Mouse (Mus musculus) neural tube, embryonic 15.5 days (tissue): ENCODE results near the gene Als2cl. TPM values are rescaled to one million over a fixed set of nuclear protein-coding genes. Genes with fewer than 3 reads are reported as not detected.

Experiments used
- ATAC-seq: fragments of 200-750 bp; cut with Nextera tagmentation; 2 replicates; pipeline ENCODE4 v1.8.0; 2017; ENCODE audit warnings: mild to moderate bottlenecking, moderate TSS enrichment, moderate library complexity; ENCODE audit not compliant: low FRiP score
- H3K27ac ChIP-seq: fragments of 300-500 bp; sonication (generic); replicated peaks from 2 replicates; pipeline ENCODE4 v1.5.1; 2015; ENCODE audit warnings: mild to moderate bottlenecking, inconsistent platforms
- H3K27me3 ChIP-seq: fragments of 300-500 bp; sonication (generic); replicated peaks from 2 replicates; pipeline ENCODE4 v1.6.1; 2015; ENCODE audit warnings: inconsistent platforms
- H3K36me3 ChIP-seq: fragments of 300-500 bp; sonication (generic); 2 replicates; pipeline ENCODE4 v1.6.1; 2015; ENCODE audit warnings: inconsistent platforms
- H3K4me1 ChIP-seq: fragments of 300-500 bp; sonication (generic); 2 replicates; pipeline ENCODE4 v1.6.1; 2015; ENCODE audit warnings: inconsistent platforms
- H3K4me2 ChIP-seq: fragments of 300-500 bp; sonication (generic); 2 replicates; pipeline ENCODE4 v1.6.1; 2015; ENCODE audit warnings: inconsistent platforms, mild to moderate bottlenecking, moderate library complexity
- H3K4me3 ChIP-seq: fragments of 300-500 bp; sonication (generic); replicated peaks from 2 replicates; pipeline ENCODE4 v1.5.1; 2015; ENCODE audit warnings: mild to moderate bottlenecking, inconsistent platforms
- H3K9ac ChIP-seq: fragments of 300-500 bp; sonication (generic); replicated peaks from 2 replicates; pipeline ENCODE4 v1.6.1; 2015; ENCODE audit warnings: mild to moderate bottlenecking, inconsistent platforms
- H3K9me3 ChIP-seq: fragments of 300-500 bp; sonication (generic); replicated peaks from 2 replicates; pipeline ENCODE4 v1.6.1; 2016; ENCODE audit warnings: inconsistent platforms
- WGBS: fragments of 180-500 bp; shearing (Covaris S2); methylation state at CpG from one replicate; pipeline ENCODE4 v1.1.7; 2015; ENCODE audit warnings: mixed read lengths; 5-methylcytosine and 5-hydroxymethylcytosine counted together
- polyA plus RNA-seq: library from polyadenylated mRNA; unstranded; fragments of >200 nt; fragmentation: Nextera tagmentation; extraction: Ambion mirVana; gene quantifications from 2 replicates; pipeline ENCODE4 v1.2.1, GENCODE M21; 2015

Als2cl gene
- polyA plus RNA-seq, 1 experiment from 2014 or later: 3.2 TPM

DNA sequence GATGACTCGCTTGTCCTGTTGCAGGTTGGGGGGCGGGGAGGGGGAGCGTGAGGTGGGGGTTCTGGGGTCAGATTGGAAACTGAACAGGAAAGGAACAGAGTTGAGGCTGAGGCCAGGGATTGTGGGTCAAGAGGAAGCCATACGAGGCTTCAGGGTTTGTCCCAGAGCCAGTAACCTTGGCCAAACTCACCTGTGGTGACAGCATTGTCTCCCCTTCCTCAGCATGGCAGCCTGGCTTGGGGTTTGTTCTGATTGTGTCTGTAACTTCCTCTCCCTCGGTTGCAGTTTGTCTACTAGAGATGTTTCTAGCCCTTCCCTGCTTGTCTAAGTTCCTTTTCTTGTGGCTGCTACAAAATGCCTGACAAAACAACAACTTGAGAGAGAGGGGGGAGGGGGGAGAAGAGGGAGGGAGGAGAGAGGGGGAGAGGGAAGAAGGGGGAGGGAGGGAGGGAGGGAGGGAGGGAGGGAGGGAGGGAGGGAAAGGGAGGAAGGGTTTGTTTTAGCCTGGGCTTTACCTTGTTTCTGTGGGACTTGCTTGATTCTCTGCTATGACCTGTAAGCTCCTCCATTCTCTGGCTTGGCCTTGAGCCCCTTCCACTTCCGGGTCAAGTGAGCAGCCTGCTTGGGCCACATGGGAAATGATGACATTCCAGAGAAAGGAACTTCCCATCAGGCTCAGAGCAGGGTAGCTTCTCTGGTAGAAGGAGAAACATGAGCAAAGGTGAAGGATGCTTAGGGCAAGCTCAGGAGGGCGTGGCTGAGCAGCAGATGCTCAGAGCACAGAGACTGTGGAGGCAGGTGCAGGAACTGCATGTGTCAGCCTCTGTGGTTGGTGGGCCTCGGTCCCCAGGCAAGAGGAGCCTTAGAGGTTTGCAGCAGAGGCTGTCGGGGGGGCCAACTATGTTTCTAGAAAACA, 8.0 kb downstream of the Als2cl start:
- H3K27me3 ChIP-seq: no peaks in the 10 kb centered on the region
- no peak overlapping the region for H3K4me3 ChIP-seq
- H3K27ac ChIP-seq: no peak overlapping the region
- H3K4me2 ChIP-seq: no peak overlapping the region
- no peaks in the 10 kb centered on the region for H3K9me3 ChIP-seq
- no peak overlapping the region for H3K9ac ChIP-seq
- no peaks in the 10 kb centered on the region for H3K4me1 ChIP-seq
- no peaks in the 10 kb centered on the region for H3K36me3 ChIP-seq
- 72% methylated on average over 9 of the region's 9 CpGs for WGBS
- no peak for ATAC-seq

DNA sequence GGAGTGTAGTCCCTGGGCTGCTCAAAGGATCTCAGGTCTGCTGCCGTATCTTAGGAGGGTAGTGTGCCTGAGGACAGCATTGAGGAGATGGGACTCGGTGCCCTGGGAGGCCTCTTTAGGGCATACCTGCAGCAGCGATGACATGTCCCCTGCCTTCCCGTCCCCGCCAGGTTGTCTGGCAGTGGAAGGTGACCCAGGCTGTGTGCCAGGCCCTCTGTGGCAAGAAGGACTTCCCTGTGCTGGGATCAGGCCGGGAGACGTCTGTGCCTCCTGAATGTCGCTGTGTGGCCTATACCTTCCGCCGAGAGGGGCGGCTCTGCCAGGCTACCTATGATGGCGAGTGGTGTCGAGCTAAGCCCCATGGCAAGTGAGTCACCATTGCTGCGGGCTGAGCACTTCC, 9.3 kb downstream of the Als2cl start:
- Histone ChIP-seq H3K4me1 (no peaks in the 10 kb centered on the region), H3K27me3 (no peaks in the 10 kb centered on the region), H3K4me2 (no peak overlapping the region), H3K36me3 (no peaks in the 10 kb centered on the region), H3K27ac (no peak overlapping the region), H3K4me3 (no peak overlapping the region), H3K9ac (no peak overlapping the region), H3K9me3 (no peaks in the 10 kb centered on the region)
- WGBS: 94% methylated on average over 14 of the region's 14 CpGs
- no peak for ATAC-seq

DNA sequence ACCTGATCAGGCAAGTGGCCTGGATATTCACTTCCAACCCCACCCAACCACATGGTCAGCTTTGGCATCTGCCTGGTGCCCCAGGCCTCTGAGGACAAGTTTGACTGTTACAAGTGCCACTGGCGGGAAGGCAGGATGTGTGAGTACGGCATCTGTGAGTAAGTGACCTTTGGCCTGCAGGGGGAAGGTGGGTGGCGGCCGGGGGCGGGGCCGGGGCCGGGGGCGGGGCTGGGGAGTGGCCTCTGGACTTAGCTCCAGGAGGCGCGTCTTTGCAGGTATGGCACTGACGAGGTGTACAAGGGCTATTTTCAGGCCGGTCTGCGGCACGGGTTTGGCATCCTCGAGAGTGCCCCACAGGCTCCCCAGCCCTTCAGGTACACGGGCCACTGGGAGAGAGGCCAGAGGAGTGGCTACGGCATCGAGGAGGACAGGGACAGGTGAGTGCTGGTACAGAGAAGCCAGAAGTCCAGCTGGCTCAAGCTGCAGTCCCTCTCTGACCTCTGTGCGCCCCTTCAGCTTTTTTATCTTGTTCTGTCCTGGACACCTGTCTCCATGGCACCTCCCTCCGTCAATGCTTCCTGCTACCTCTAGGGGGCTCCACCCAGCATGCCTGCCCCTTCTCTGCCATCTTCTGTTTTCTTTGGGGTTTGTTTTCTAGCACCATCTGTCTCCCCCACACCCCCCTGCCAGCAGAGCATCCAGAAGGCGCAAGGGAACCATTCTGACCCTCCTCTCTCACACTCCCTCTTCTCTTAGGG, 10.5 kb downstream of the Als2cl start:
- H3K27ac ChIP-seq: no peak overlapping the region
- H3K36me3 ChIP-seq: no peaks in the 10 kb centered on the region
- no peak overlapping the region for H3K4me2 ChIP-seq
- H3K9me3 ChIP-seq: no peaks in the 10 kb centered on the region
- ATAC-seq: no peak
- no peak overlapping the region for H3K9ac ChIP-seq
- 16% methylated on average over 21 of the region's 21 CpGs for WGBS
- no peak overlapping the region for H3K4me3 ChIP-seq
- H3K27me3 ChIP-seq: no peaks in the 10 kb centered on the region
- H3K4me1 ChIP-seq: no peaks in the 10 kb centered on the region

DNA sequence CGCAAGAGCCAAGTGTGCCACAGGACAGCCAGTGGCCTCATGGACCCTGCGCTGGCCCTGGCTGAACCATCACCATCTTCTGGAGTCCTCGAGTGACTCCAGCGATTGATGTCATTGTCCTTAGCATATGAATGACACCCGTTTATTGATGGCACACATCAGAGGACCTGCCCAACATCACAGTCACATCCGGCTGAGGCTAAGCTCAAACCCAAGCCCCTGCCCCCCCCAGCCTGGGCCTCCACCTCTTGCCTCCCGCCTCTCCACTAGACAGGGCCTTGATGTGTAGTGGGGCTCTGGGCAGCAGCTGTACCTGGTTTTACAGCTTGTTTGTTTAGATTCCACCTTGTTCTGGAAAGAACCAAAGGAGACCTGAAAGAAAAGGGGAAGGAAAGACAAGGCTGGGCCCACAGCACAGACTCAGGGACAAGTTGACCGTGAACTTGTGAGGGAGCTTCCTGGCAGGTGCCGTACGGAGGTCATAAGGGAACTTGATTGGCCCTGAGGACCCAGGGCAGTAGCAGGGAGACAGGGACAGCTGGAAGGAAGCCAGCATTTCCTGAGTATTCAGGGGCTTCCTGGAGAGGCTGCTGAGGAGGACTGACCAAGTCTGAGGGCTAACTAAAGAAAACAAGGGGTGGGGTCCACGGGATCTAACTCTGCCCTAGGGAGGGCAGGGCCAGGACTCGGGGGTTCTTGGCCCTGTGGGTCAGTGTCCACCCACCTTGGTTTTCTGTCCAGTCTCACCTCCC, 11.6 kb downstream of the Als2cl start:
- Histone ChIP-seq H3K36me3 (no peaks in the 10 kb centered on the region), H3K4me1 (peaks cover 8% of the 10 kb centered on the region), H3K27ac (no peak overlapping the region), H3K9me3 (no peaks in the 10 kb centered on the region), H3K9ac (no peak overlapping the region), H3K27me3 (no peaks in the 10 kb centered on the region), H3K4me2 (no peak overlapping the region), H3K4me3 (no peak overlapping the region)
- no peak for ATAC-seq
- 77% methylated on average over 12 of the region's 12 CpGs for WGBS

DNA sequence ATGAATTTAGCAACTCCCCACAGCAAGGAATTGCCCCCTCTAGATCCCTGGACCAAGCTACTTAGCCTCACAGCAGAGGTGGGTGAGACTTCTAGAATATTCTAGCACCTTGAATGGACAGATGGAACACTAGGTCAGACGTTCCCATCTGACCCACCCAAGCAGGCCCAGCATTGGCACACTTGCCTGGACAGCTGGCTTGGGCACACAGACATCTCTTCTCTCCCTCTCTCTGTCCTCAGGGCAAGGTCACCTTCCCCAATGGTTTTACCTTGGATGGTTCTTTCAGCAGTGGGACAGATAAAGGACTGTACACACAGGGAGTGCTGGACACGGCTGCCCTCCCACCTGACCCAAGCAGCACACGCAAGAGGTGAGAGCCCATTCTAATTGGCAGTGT, 12.9 kb downstream of the Als2cl start:
- 82% methylated on average over 3 of the region's 3 CpGs for WGBS

DNA sequence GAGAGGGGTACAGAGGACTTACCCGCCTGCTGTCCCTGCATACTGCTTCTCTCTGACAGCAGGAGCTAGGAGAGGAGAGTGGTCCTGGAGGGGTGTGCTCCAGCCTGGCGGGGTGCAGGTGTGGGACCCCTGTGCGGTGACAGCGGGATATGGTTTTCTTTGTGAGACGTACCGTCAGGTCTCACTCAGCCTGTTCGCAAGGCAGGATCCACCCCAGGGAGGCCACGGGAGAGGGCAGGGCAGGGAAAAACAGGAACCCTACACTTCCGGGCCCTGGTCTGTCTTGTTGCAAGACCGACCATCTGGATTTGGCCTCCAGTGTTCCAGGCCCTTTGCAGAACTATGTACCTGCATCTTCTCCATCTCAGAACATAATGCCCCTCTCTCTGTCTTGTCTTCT, 13.8 kb downstream of the Als2cl start:
- H3K4me1 ChIP-seq: peaks cover 12% of the 10 kb centered on the region
- no peaks in the 10 kb centered on the region for H3K9me3 ChIP-seq
- no peak overlapping the region for H3K27ac ChIP-seq
- no peaks in the 10 kb centered on the region for H3K27me3 ChIP-seq
- H3K9ac ChIP-seq: no peak overlapping the region
- no peaks in the 10 kb centered on the region for H3K36me3 ChIP-seq
- WGBS: 71% methylated on average over 10 of the region's 10 CpGs
- H3K4me3 ChIP-seq: no peak overlapping the region
- ATAC-seq: no peak
- no peak overlapping the region for H3K4me2 ChIP-seq

More for the DNA sequence above, 12.9 kb downstream of the Als2cl start:
- H3K4me3 ChIP-seq: no peak overlapping the region
- no peak overlapping the region for H3K9ac ChIP-seq
- H3K4me2 ChIP-seq: no peak overlapping the region
- H3K27ac ChIP-seq: no peak overlapping the region
- H3K4me1 ChIP-seq: peaks cover 12% of the 10 kb centered on the region
- no peaks in the 10 kb centered on the region for H3K27me3 ChIP-seq
- no peaks in the 10 kb centered on the region for H3K36me3 ChIP-seq
- ATAC-seq: no peak
- no peaks in the 10 kb centered on the region for H3K9me3 ChIP-seq

DNA sequence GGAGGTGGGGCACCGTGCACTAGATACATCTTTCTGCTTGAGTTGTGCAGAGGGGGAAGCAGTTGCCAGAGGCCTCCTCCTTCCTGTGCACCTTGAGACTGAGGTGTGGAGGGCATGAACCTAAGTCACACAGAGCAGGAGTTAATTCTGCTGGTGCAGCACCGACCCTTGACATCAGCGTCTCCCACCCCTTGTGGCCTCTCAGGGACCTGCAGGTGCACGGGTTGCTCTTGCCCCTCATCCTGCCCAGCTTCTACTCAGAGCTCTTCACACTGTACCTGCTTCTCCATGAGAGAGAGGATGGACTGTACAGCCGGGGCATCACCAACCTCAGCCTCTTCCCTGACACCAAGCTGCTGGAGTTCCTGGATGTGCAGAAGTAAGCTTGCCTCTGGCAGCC, 15.8 kb downstream of the Als2cl start:
- Histone ChIP-seq H3K4me1 (peaks cover 12% of the 10 kb centered on the region), H3K4me2 (peak overlapping the region; percentile 39; the same call in 1 of the 2 replicates), H3K9ac (no peak overlapping the region), H3K36me3 (no peaks in the 10 kb centered on the region), H3K4me3 (no peak overlapping the region), H3K9me3 (no peaks in the 10 kb centered on the region), H3K27me3 (no peaks in the 10 kb centered on the region), H3K27ac (no peak overlapping the region)
- 48% methylated on average over 5 of the region's 5 CpGs for WGBS
- ATAC-seq: no peak

DNA sequence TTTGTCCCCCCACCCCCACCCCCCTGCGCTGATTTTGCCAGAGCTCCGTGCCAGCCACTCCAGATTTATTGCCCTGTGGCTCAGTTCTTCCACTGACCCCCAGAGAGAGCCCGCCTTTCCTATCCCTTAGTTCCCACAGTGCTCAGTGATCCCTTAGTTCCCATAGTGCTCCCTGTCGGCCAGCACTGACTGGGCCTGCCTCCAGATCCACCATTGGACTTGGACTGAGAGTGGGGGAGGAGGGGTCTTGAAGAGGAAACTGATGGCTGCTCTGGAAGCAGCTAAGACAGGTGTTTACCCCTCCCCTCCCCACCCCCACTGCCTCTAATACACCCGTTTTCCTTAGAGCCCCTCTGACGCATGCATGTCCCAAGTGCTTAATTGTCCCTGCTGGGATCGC, 16.3 kb downstream of the Als2cl start:
- peak overlapping the region; percentile 39 for H3K4me2 ChIP-seq
- no peaks in the 10 kb centered on the region for H3K27me3 ChIP-seq
- H3K36me3 ChIP-seq: no peaks in the 10 kb centered on the region
- no peaks in the 10 kb centered on the region for H3K9me3 ChIP-seq
- H3K4me3 ChIP-seq: no peak overlapping the region
- H3K4me1 ChIP-seq: peaks cover 12% of the 10 kb centered on the region
- 10% methylated on average over 7 of the region's 7 CpGs for WGBS
- peak; percentile 68; the same call in 1 of the 2 replicates for ATAC-seq
- no peak overlapping the region for H3K27ac ChIP-seq
- no peak overlapping the region for H3K9ac ChIP-seq

DNA sequence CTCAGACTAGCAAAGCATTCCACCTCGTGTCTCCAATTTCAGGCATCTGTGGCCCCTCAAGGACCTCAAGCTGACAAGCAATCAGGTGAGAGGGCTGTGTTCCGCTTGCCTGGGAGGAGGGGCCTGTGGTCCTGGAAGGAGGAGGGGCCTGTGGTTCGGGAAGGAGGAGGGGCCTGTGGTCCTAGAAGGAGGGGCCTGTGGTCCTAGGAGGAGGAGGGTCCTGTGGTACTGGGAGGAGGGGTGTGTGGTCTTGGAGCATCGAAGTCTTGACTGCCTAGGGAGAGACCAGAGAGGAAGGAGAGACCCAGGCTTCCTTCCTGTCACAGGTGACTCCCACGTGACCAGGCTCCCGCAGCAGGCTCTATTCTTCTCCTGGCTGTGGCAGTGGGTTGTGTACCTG, 16.9 kb downstream of the Als2cl start:
- WGBS: 15% methylated on average over 6 of the region's 6 CpGs
- Histone ChIP-seq H3K4me3 (no peak overlapping the region), H3K27me3 (no peaks in the 10 kb centered on the region), H3K9ac (no peak overlapping the region), H3K4me1 (peaks cover 12% of the 10 kb centered on the region), H3K36me3 (no peaks in the 10 kb centered on the region), H3K4me2 (peak overlapping the region; percentile 39), H3K27ac (no peak overlapping the region), H3K9me3 (no peaks in the 10 kb centered on the region)
- peak; percentile 71 for ATAC-seq

DNA sequence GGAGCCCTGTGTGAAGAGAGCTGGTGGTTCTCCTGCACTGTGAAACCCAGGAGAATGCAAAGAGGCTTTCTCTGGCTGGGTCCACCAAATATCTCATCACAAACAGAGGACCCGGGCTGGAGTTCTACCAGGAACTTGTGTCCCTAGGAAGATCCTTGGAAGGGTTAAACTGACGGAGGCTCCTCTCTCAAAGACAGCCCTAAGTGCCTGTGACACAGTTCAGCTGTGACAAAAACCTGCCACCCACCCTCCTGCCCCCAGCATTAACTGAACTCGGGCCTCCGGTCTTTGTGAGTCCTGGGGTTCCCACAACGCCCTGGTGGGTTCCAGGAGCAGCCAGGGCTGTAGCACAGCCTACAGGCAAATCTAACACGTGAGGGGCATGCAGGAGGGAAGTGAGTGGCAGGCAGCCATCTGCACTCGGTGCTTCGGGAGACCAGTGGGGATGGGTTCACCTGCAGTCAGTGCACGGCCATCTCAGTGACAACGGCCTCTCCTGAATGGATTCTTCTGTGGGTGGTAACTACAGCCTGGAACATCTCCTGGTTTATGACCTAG, 19.9 kb downstream of the Als2cl start:
- no peak overlapping the region for H3K4me3 ChIP-seq
- WGBS: 50% methylated on average over 10 of the region's 10 CpGs
- no peak for ATAC-seq
- no peak overlapping the region for H3K9ac ChIP-seq
- H3K9me3 ChIP-seq: no peaks in the 10 kb centered on the region
- no peaks in the 10 kb centered on the region for H3K36me3 ChIP-seq
- H3K4me1 ChIP-seq: peaks cover 12% of the 10 kb centered on the region
- no peaks in the 10 kb centered on the region for H3K27me3 ChIP-seq
- H3K27ac ChIP-seq: no peak overlapping the region
- no peak overlapping the region for H3K4me2 ChIP-seq

DNA sequence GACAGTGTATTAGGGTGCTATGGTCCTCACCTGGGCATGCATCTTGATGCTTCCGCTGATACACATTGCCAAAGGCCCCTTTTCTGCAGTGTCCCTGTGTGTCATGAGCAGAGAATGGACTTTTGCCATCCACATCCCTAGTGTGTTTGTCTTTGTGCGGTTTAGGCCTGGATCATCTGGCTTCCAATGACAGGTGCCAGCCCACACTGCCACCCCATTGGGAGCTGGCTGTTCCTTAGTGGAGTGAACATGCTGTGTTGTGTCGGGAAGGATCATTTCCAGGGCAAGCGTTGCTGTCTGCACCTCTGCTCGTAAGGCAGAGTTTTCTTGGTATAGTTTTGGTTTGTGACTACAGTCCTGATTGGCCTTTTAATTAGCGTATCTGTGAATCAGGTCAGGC, 21.5 kb downstream of the Als2cl start:
- 90% methylated on average over 6 of the region's 6 CpGs for WGBS
- Histone ChIP-seq H3K27me3 (no peaks in the 10 kb centered on the region), H3K27ac (no peak overlapping the region), H3K9me3 (no peaks in the 10 kb centered on the region), H3K36me3 (no peaks in the 10 kb centered on the region), H3K9ac (no peak overlapping the region), H3K4me3 (no peak overlapping the region), H3K4me2 (no peak overlapping the region), H3K4me1 (peaks cover 5% of the 10 kb centered on the region)
- no peak for ATAC-seq
